Mouse (Mus musculus) left cerebral cortex, adult 18-20 months (tissue): Measurements from ENCODE around the gene Rcan1. TPM values are rescaled to one million over a fixed set of nuclear protein-coding genes. Genes with fewer than 3 reads are reported as not detected.

ENCODE experiments used
- DNase-seq, 2 experiments: peaks; one replicate each; pipeline ENCODE4 v3.0.0; 2021 to 2022; ENCODE audit warnings: low spot score in 2 of 2, mixed read lengths in 1 of 2
- total RNA-seq, 2 experiments: library from RNA; stranded (reverse); gene quantifications; 2 replicates each; pipeline ENCODE4 v1.2.3; 2021

Rcan1 gene
- total RNA-seq, 2 experiments from 2014 or later = 59.2 to 69.2 TPM

DNA sequence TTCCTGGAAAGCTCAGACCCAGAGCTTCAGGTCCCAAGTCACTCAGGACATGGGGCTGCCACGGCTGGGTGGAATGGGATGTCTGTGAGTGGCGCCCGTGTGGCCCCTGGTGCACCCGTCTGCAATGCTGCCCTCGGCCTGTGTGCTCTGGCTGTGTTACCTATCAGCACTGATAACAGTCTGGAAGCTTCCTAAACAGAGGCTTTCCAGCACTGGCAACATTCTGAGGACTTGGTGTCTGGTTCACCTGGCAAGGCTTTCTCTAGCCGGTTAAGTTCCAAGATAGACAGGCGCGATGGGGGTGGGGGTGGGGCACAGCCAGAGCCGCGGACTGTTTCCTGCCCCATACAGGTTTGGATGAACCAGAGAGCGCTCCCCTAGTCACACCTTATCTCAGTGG is 114.7 kb downstream of the Rcan1 start:
- no peak for DNase-seq

DNA sequence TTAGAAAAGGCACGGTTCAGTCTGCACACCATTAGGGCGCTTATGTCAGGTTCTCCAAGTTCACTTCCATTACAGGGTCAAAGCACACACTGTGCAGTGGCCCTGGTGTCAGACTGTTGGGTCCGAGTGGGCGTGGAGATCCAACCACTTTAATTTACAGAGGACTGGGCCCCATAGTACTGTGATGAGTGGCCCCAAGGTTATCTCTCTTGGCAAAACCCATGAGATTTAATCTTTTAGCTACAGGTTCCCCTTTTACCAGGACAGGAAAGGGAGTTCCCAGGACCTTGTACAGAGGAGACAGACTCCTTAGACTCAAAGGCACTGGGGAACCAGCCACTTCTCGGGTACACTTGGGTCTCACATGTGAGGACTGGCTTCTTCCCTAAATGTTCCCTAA is 115.3 kb downstream of the Rcan1 start:
- no peak for DNase-seq

DNA sequence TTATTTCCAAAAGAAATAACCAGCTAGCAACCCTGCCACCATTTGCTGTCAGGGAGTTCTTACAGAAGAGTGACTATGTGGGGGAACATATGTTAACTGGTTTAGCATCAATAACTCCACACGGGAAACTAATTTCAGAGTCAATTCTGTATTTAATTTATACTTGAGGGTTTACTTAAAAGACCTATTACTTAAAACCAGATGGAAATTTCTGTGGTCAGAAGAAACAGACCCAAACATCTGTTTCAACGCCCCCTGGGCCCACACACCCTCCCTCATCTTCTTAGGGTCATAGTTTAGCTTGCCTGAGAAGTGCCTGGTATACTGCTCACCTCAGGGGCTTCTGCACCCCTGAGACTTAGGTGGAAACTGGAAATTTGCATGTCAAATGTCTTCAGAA is 116.8 kb downstream of the Rcan1 start:
- DNase-seq = no peak

DNA sequence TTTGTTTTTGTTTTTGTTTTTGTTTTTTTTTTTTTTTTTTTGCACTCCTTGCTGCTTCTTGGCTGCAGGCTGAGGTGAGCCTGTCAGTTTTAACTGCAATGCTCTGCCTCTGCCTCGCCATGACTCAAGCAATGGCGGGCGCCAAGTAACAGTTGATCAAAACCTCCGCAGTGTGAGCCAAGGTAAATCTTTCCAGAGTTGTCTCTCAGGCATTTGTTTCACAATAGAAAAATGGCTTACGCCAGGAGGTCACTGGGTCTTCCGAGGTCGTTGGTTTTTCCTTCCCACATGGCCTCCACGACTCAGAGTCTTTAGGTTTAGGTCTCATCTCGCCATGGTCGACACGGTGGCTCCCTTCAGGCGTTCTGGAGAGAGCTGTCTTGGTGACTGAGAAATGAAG is 117.4 kb downstream of the Rcan1 start:
- no peak for DNase-seq

DNA sequence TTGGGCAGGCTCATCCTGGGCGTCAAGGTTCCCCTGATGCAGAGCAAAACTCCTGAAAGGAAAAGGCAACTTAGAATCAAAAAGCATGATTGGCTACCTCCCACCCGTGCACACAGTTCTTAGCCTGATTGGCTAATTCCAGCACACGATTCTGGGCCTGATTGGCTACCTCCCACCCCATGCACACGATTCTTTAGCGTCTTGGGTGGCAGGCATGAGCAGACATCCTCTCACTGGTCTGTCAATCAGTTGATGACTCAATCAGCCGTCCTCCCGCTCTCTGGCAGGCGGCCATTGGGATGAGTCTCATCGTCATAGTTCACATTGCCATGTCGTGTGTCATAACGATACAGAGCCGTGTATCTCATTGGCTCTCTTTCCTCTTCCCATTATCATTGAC is 121.7 kb downstream of the Rcan1 start:
- no peak for DNase-seq

DNA sequence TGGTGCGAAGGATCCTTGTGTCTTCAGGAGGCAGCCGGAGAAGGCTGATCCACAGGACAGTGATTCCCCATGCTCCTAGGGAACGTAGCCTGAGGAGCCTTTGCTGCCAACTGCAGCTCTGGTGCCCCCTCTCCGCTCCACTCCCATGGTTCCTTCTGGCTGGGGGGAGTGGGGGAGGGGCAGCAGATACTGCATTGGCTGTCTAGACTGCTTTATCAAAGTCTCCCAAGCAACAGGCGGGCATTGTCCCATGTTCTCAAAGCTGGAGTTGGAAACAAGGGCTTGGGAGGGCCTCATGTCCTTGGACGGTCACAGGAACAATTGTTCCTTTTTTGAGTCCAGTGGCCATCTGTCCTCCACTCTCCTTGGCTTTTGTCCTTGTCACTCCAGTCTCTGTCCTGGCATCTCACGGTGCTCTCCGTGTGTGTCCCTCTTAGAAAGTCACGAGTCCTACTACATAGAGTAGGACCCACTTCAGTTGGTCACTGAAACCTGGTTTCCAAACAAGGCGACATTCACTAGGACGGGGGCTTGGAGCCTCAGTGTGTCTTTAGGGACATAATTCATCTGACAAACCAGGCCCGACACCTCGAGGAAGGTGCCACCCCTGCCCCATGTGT is 124.3 kb downstream of the Rcan1 start:
- DNase-seq = no peak

DNA sequence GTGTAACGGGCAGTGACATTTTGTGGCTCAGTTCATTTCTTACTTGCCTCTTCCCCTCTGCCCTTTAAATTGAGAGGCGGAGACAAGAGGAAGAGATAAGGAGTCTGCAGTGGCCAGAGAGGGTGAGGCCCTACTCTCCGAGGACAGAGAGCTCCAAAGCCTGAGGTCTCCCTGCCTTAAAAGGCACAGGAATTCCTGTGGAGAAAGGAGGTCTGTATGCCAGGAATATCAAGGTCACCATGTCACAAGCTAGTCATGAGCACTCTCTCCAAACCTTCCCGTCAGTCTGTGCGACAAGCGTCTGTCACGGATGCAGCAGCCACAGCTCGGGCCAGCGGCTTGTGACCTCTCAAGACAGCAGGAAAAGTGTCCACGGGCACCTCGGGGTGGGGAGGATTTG is 125.5 kb downstream of the Rcan1 start:
- DNase-seq = no peak

Other genes starting within 250 kb of the Rcan1 start
- under 1 TPM in 1 of 2 experiments, not detected in 1; 0.21 TPM for gene Kcne2, start 178.5 kb downstream of the Rcan1 start, total RNA-seq
- 10 to 100 TPM; 20.2 to 20.6 TPM for gene Smim11, start 169.6 kb downstream of the Rcan1 start, total RNA-seq
- not detected for gene Fam243, start 149.4 kb downstream of the Rcan1 start, total RNA-seq
- gene Kcne1, start 111.4 kb downstream of the Rcan1 start, total RNA-seq = not detected
- gene Clic6, start 14.9 kb upstream of the Rcan1 start, total RNA-seq = 1 to 10 TPM in 1 of 2 experiments, under 1 TPM in 1; 0.98 to 1.7 TPM